Mouse (Mus musculus): ENCODE measurements around the gene Gins2. TPM values are rescaled to one million over a fixed set of nuclear protein-coding genes. Genes with fewer than 3 reads are reported as not detected.

Gene Gins2
- polyA plus RNA-seq, 1 experiment: 48.3 TPM

DNA sequence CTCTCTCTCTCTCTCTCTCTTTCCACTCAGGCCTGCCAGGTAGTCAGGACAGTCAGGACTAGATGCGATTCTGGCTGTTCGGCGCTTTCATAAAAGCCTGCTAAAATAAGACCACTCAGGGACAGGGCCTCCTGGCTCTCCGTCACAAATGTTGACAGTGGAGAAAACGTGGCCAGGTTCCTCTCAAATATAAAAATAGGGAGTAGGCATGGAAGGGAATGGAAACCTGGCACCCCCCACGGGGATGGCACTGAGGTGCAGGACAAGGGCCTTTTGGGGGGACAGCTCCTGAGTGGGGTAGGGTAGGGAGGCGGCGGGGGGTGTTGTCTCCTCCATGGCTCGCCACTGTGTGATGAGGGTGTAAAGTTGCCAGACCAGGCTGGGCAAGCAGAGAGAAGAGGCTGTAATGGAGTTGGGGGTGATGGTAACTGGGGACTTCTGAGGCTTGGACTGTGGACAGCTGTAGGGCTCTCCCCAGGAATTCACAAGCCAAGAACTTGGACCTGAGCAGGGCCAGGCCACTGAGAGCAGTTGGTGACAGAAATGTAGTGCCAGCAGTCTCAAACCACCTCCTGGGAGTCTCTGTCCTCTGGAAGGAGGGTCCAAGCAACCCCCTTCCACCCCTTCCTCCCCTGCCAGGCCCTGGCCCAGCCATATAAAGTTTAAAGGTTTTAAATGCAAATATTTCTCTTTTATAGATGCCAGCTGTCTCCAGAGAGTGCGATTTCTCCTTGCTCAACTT, 57.2 kb downstream of the Gins2 start:
- peaks cover 72% of the 10 kb centered on the region for H3K4me1 ChIP-seq (replicated peaks; ENCODE audit: control insufficient read depth, insufficient read depth, low read length)
- WGBS: 81% methylated on average over 10 of the region's 10 CpGs
- no peak for DNase-seq
- H3K4me3 ChIP-seq (ENCODE audit: control insufficient read depth, insufficient read depth, low read length): no peak overlapping the region
- H3K27me3 ChIP-seq (ENCODE audit: control insufficient read depth, insufficient read depth, low read length): no peaks in the 10 kb centered on the region
- TF ChIP-seq POLR2A (IDR thresholded peaks at IDR 0.05; ENCODE audit: control insufficient read depth, extremely low read depth, insufficient read depth, low read length, poor library complexity) (no peak), CTCF (IDR thresholded peaks at IDR 0.05; ENCODE audit: borderline replicate concordance, control insufficient read depth, extremely low read depth, insufficient read depth, low read length, poor library complexity) (no peak)
- H3K27ac ChIP-seq (ENCODE audit: control insufficient read depth, insufficient read depth, low read length): peak overlapping the region; percentile 45; the same call in 1 of the 2 replicates
- H3K36me3 ChIP-seq (ENCODE audit: control insufficient read depth, insufficient read depth, low read length): no peaks in the 10 kb centered on the region

DNA sequence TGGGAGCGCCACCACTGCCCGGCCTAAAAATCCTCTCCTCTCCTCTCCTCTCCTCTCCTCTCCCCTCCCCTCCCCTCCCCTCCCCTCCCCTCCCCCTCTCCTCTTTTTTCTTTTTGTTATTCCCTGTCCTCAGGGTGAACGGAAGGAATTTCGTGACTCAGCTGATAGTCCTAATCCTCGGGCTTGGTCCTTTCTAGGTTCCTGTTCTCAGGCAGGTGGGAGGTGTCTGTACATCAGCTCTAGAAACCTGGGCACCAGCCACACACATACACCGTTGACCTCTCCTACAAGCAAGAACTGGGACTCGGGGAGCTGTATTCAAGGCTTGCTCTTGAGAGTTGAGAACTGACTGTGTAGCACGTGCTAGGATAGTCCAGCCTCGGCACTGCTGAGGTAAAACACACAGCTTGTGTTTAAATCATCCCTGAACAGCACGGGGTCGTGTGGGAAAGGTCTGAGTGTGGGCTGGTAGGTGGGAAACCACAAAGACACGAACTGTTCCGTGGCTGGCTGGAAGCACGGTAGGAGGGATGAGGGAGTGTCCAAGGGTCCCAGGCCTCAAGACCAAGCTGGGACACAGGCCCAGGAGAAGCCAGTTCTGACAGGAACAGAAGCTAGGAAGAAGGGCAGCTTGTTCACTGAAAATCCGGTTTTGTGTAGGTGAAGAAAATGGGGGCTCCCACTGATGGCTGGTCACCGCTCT, 58.0 kb downstream of the Gins2 start:
- Histone ChIP-seq H3K36me3 (ENCODE audit: control insufficient read depth, insufficient read depth, low read length) (no peaks in the 10 kb centered on the region), H3K4me3 (ENCODE audit: control insufficient read depth, insufficient read depth, low read length) (no peak overlapping the region), H3K27ac (ENCODE audit: control insufficient read depth, insufficient read depth, low read length) (no peak overlapping the region), H3K4me1 (replicated peaks; ENCODE audit: control insufficient read depth, insufficient read depth, low read length) (peaks cover 73% of the 10 kb centered on the region), H3K27me3 (ENCODE audit: control insufficient read depth, insufficient read depth, low read length) (no peaks in the 10 kb centered on the region)
- WGBS: 62% methylated on average over 16 of the region's 16 CpGs
- no peak for TF ChIP-seq POLR2A (IDR thresholded peaks at IDR 0.05; ENCODE audit: control insufficient read depth, extremely low read depth, insufficient read depth, low read length, poor library complexity)
- TF ChIP-seq CTCF (IDR thresholded peaks at IDR 0.05; ENCODE audit: borderline replicate concordance, control insufficient read depth, extremely low read depth, insufficient read depth, low read length, poor library complexity): no peak
- DNase-seq: no peak

DNA sequence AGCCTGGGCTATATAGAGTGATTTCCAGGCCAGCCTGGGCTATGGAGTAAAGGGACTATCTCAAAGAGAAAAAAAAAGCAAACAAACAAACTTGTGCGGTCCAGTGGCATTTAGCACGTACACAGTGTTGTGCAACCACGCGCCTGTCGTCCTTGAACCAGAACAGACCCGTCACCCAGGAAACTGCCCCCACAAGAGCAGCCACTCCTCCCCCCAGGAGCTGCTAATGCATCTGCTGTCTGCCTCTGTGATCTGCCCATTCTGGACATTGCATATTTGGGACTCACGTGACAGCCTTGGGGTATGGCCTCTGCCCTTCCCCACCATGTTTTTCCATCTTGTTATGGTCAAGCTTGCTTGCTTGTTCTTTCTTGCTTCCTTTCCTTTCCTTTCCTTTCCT, 59.9 kb downstream of the Gins2 start:
- Histone ChIP-seq H3K4me3 (ENCODE audit: control insufficient read depth, insufficient read depth, low read length) (no peak overlapping the region), H3K36me3 (ENCODE audit: control insufficient read depth, insufficient read depth, low read length) (no peaks in the 10 kb centered on the region), H3K27ac (ENCODE audit: control insufficient read depth, insufficient read depth, low read length) (no peak overlapping the region), H3K4me1 (replicated peaks; ENCODE audit: control insufficient read depth, insufficient read depth, low read length) (peaks cover 62% of the 10 kb centered on the region), H3K27me3 (ENCODE audit: control insufficient read depth, insufficient read depth, low read length) (no peaks in the 10 kb centered on the region)
- DNase-seq: no peak
- 81% methylated on average over 7 of the region's 7 CpGs for WGBS
- TF ChIP-seq POLR2A (IDR thresholded peaks at IDR 0.05; ENCODE audit: control insufficient read depth, extremely low read depth, insufficient read depth, low read length, poor library complexity) (no peak), CTCF (IDR thresholded peaks at IDR 0.05; ENCODE audit: borderline replicate concordance, control insufficient read depth, extremely low read depth, insufficient read depth, low read length, poor library complexity) (no peak)

Other genes starting within 250 kb of the Gins2 start
- 5.6 and 6.1 TPM in 2 replicates for gene 1190005I06Rik, start 58.3 kb upstream of the Gins2 start, polyA plus RNA-seq (2012; rRNA removed)
- 1.6 and 4.0 TPM in 2 replicates for gene Gm27021, start 78.8 kb upstream of the Gins2 start, polyA plus RNA-seq (2012; rRNA removed)
- gene Cox4i1, start 78.9 kb upstream of the Gins2 start, polyA plus RNA-seq (2012; rRNA removed): 842 and 1,074 TPM in 2 replicates
- gene Emc8, start 79.3 kb upstream of the Gins2 start, polyA plus RNA-seq (2012; rRNA removed): 174 and 175 TPM in 2 replicates
- 105 and 109 TPM in 2 replicates for gene Irf8, start 147.1 kb upstream of the Gins2 start, polyA plus RNA-seq (2012; rRNA removed)